Mouse (Mus musculus) MEL (cell line): ENCODE measurements around the gene Acot7. TPM values are rescaled to one million over a fixed set of nuclear protein-coding genes. Genes with fewer than 3 reads are reported as not detected.
A peak's percentile ranks its signal among the peaks of the same experiment; 100 is the strongest.

Experiments
- DNase-seq: peaks from one replicate; pipeline ENCODE4 v3.0.0; 2011; ENCODE audit warnings: low read depth, low spot score
- H3K27ac ChIP-seq: 2 replicates; pipeline ENCODE4 v1.5.1; 2012; ENCODE audit warnings: low read depth, mild to moderate bottlenecking, control low read depth, low read length, moderate library complexity; ENCODE audit not compliant: control insufficient read depth
- H3K27me3 ChIP-seq, 2 experiments: fragments of 150-350 bp in 1 of 2; sonication (generic) in 1 of 2; 2 replicates each; pipeline ENCODE4 v1.6.1; 2012; ENCODE audit warnings: low read length in 2 of 2, mild to moderate bottlenecking in 2 of 2, improper control_type of control experiment in 1 of 2, moderate library complexity in 1 of 2; ENCODE audit not compliant: insufficient read depth in 2 of 2, control insufficient read depth in 1 of 2
- H3K36me3 ChIP-seq, 2 experiments: 2 replicates each; pipeline ENCODE4 v1.6.1; 2012 to 2014; ENCODE audit warnings: low read length in 2 of 2, improper control_type of control experiment in 1 of 2, inconsistent platforms in 1 of 2, mild to moderate bottlenecking in 1 of 2; ENCODE audit not compliant: insufficient read depth in 2 of 2, control insufficient read depth in 1 of 2
- H3K4me1 ChIP-seq, 2 experiments: fragments of 150-350 bp in 1 of 2; sonication (generic) in 1 of 2; 2 replicates each; pipeline ENCODE4 v1.6.1; 2012; ENCODE audit warnings: low read length in 2 of 2, improper control_type of control experiment in 1 of 2, mild to moderate bottlenecking in 1 of 2; ENCODE audit not compliant: insufficient read depth in 2 of 2, control insufficient read depth in 1 of 2
- H3K4me3 ChIP-seq, 2 experiments: fragments of 150-350 bp in 1 of 2; sonication (generic) in 1 of 2; 2 replicates each; pipeline ENCODE4 v1.5.1; 2012; ENCODE audit warnings: low read depth in 2 of 2, low read length in 2 of 2, mild to moderate bottlenecking in 2 of 2, moderate library complexity in 2 of 2, control low read depth in 1 of 2, improper control_type of control experiment in 1 of 2; ENCODE audit not compliant: control insufficient read depth in 1 of 2, insufficient read depth in 1 of 2
- H3K79me2 ChIP-seq: 2 replicates; pipeline ENCODE4 v1.6.1; 2012; ENCODE audit warnings: mild to moderate bottlenecking, low read length, moderate library complexity; ENCODE audit not compliant: control insufficient read depth, poor library complexity, insufficient read depth
- H3K9ac ChIP-seq: 2 replicates; pipeline ENCODE4 v1.6.1; 2012; ENCODE audit warnings: low read depth, mild to moderate bottlenecking, control low read depth, low read length, moderate library complexity; ENCODE audit not compliant: control insufficient read depth, poor library complexity, severe bottlenecking
- H3K9me3 ChIP-seq: fragments of 150-350 bp; sonication (generic); replicated peaks from 2 replicates; pipeline ENCODE4 v1.6.1; 2012; ENCODE audit warnings: mild to moderate bottlenecking, low read length, improper control_type of control experiment, moderate library complexity; ENCODE audit not compliant: insufficient read depth
- CHD1 ChIP-seq: IDR thresholded peaks from 2 replicates; pipeline ENCODE4 v1.6.1; 2012; ENCODE audit warnings: low read depth, mild to moderate bottlenecking, inconsistent platforms, low read length, improper control_type of control experiment
- CTCF ChIP-seq, 3 experiments: IDR thresholded peaks in 2 of 3; conservative IDR thresholded peaks in 1 of 3; 2 replicates each; pipeline ENCODE4 v1.5.1; 2011 to 2012; ENCODE audit warnings: low read length in 3 of 3, low read depth in 2 of 3, mild to moderate bottlenecking in 2 of 3, improper control_type of control experiment in 1 of 3, inconsistent platforms in 1 of 3, mixed read lengths in 1 of 3, moderate library complexity in 1 of 3; ENCODE audit not compliant: control insufficient read depth in 1 of 3, insufficient read depth in 1 of 3, poor library complexity in 1 of 3, severe bottlenecking in 1 of 3
- ELF1 ChIP-seq: IDR thresholded peaks from 2 replicates; pipeline ENCODE4 v1.6.1; 2014; ENCODE audit warnings: low read depth, mild to moderate bottlenecking, inconsistent platforms, low read length, improper control_type of control experiment, moderate library complexity
- ETS1 ChIP-seq: IDR thresholded peaks from 2 replicates; pipeline ENCODE4 v1.6.1; 2012; ENCODE audit warnings: low read depth, mild to moderate bottlenecking, inconsistent platforms, low read length, improper control_type of control experiment, moderate library complexity
- JUND ChIP-seq: IDR thresholded peaks from 2 replicates; pipeline ENCODE4 v1.6.1; 2011; ENCODE audit warnings: low read depth, mild to moderate bottlenecking, improper control_type of control experiment, low read length
- KAT2A ChIP-seq: conservative IDR thresholded peaks from 2 replicates; pipeline ENCODE4 v1.6.1; 2012; ENCODE audit warnings: low read depth, low read length, improper control_type of control experiment, inconsistent platforms
- MAX ChIP-seq: IDR thresholded peaks from 2 replicates; pipeline ENCODE4 v1.6.1; 2011; ENCODE audit warnings: low read length, improper control_type of control experiment
- MAZ ChIP-seq: IDR thresholded peaks from 2 replicates; pipeline ENCODE4 v1.6.1; 2012; ENCODE audit warnings: low read depth, mild to moderate bottlenecking, inconsistent platforms, low read length, improper control_type of control experiment
- NELFE ChIP-seq: IDR thresholded peaks from 2 replicates; pipeline ENCODE4 v1.6.1; 2011; ENCODE audit warnings: low read depth, low read length, improper control_type of control experiment
- POLR2A ChIP-seq, 2 experiments: IDR thresholded peaks; 2 replicates each; pipeline ENCODE4 v1.6.1; 2011 to 2012; ENCODE audit warnings: low read length in 2 of 2, mild to moderate bottlenecking in 2 of 2, control low read depth in 1 of 2, improper control_type of control experiment in 1 of 2, low read depth in 1 of 2, moderate library complexity in 1 of 2; ENCODE audit not compliant: control insufficient read depth in 1 of 2, insufficient read depth in 1 of 2, poor library complexity in 1 of 2
- POLR2AphosphoS2 ChIP-seq: IDR thresholded peaks from 2 replicates; pipeline ENCODE4 v1.6.1; 2011; ENCODE audit warnings: low read length, improper control_type of control experiment
- RCOR1 ChIP-seq: IDR thresholded peaks from 2 replicates; pipeline ENCODE4 v1.6.1; 2012; ENCODE audit warnings: low read depth, mild to moderate bottlenecking, inconsistent platforms, low read length, improper control_type of control experiment
- SMC3 ChIP-seq: IDR thresholded peaks from 2 replicates; pipeline ENCODE4 v1.6.1; 2011; ENCODE audit warnings: low read depth, low read length, improper control_type of control experiment
- TAL1 ChIP-seq: IDR thresholded peaks from 2 replicates; pipeline ENCODE4 v1.6.1; 2012; ENCODE audit warnings: mild to moderate bottlenecking, inconsistent platforms, low read length, moderate library complexity, mixed read lengths
- TBP ChIP-seq: IDR thresholded peaks from 2 replicates; pipeline ENCODE4 v1.8.0; 2011; ENCODE audit warnings: low read depth, low read length, improper control_type of control experiment
- USF1 ChIP-seq: IDR thresholded peaks from 2 replicates; pipeline ENCODE4 v1.6.1; 2014; ENCODE audit warnings: low read depth, mild to moderate bottlenecking, inconsistent platforms, low read length, improper control_type of control experiment, moderate library complexity
- ZC3H11A ChIP-seq: IDR thresholded peaks from 2 replicates; pipeline ENCODE4 v1.6.1; 2012; ENCODE audit warnings: low read depth, mild to moderate bottlenecking, inconsistent platforms, low read length, improper control_type of control experiment
- ZKSCAN1 ChIP-seq: IDR thresholded peaks from 2 replicates; pipeline ENCODE4 v1.6.1; 2012; ENCODE audit warnings: low read depth, mild to moderate bottlenecking, inconsistent platforms, low read length, improper control_type of control experiment, moderate library complexity
- polyA plus RNA-seq, 2 experiments: library from polyadenylated mRNA; stranded (reverse) in 1 of 2; unstranded in 1 of 2; fragments of >175 nt in 1 of 2; fragments of >200 nt in 1 of 2; gene quantifications; 2 replicates each; pipeline versions ENCODE4 v1.2.1 to v1.2.4; 2012; ENCODE audit warnings: low replicate concordance in 2 of 2, low read depth in 1 of 2; ENCODE audit not compliant: insufficient read length in 2 of 2, insufficient read depth in 1 of 2, missing spikeins in 1 of 2
- total RNA-seq: library from RNA; depleted of rRNA; stranded (reverse); fragments of 300-350 nt; gene quantifications from 2 replicates; pipeline ENCODE4 v1.2.3, GENCODE M21; 2012

Gene Acot7
- total and polyA plus RNA-seq, 3 experiments: 92.7 to 127 TPM; not detected in 1

- no peak for DNase-seq
Observed at GRCm38 (mm10) chr4:152282721-152283120, 104.8 kb downstream of the Acot7 start.

GRCm38 (mm10) chr4:152283186-152283950 lies 105.4 kb downstream of the Acot7 start:
- Histone ChIP-seq H3K4me1 (no peaks in the 10 kb centered on the region), H3K27ac (no peak overlapping the region), H3K36me3 (no peaks in the 10 kb centered on the region), H3K79me2 (no peaks in the 10 kb centered on the region), H3K27me3 (no peaks in the 10 kb centered on the region), H3K4me3 (no peak overlapping the region), H3K9me3 (no peaks in the 10 kb centered on the region), H3K9ac (no peak overlapping the region)
- TF ChIP-seq SMC3: 0 out of 2 replicates have a peak, but pooled peaks have one; percentile 13
- peak in 2 of 3 experiments; percentile 28 to 56; a peak in 4 of 6 replicates for TF ChIP-seq CTCF (IDR thresholded peaks at IDR 0.05 in 2 of 3, conservative IDR thresholded peaks at IDR 0.05 in 1 of 3; ENCODE audit: control insufficient read depth in 1 of 3, insufficient read depth in 1 of 3, low read depth in 2 of 3, low read length in 3 of 3, poor library complexity in 1 of 3, severe bottlenecking in 1 of 3)
- no peak for TF ChIP-seq KAT2A
- no peak for TF ChIP-seq POLR2AphosphoS2
- no peak for DNase-seq

More at GRCm38 (mm10) chr4:152282721-152283120, 104.8 kb downstream of the Acot7 start:
- H3K36me3 ChIP-seq: no peaks in the 10 kb centered on the region
- H3K9ac ChIP-seq: no peak overlapping the region
- no peak overlapping the region for H3K4me3 ChIP-seq
- TF ChIP-seq KAT2A (no peak), TAL1 (no peak), ZKSCAN1 (no peak), ETS1 (no peak), RCOR1 (no peak), CHD1 (no peak), ELF1 (no peak), CTCF (IDR thresholded peaks at IDR 0.05 in 2 of 3, conservative IDR thresholded peaks at IDR 0.05 in 1 of 3; ENCODE audit: control insufficient read depth in 1 of 3, insufficient read depth in 1 of 3, low read depth in 2 of 3, low read length in 3 of 3, poor library complexity in 1 of 3, severe bottlenecking in 1 of 3) (no peak), POLR2A (IDR thresholded peaks at IDR 0.05; ENCODE audit: control insufficient read depth in 1 of 2, insufficient read depth in 1 of 2, low read depth in 1 of 2, low read length in 2 of 2, poor library complexity in 1 of 2) (no peak), NELFE (no peak), TBP (no peak), JUND (no peak), MAZ (no peak), MAX (no peak), ZC3H11A (no peak), USF1 (no peak)
- TF ChIP-seq, all 39 proteins: peak for 0
- H3K27ac ChIP-seq: no peak overlapping the region
- no peaks in the 10 kb centered on the region for H3K79me2 ChIP-seq
- no peaks in the 10 kb centered on the region for H3K27me3 ChIP-seq
- H3K4me1 ChIP-seq: no peaks in the 10 kb centered on the region
- no peaks in the 10 kb centered on the region for H3K9me3 ChIP-seq
